Mouse (Mus musculus) midbrain, postnatal 0 days (tissue): ENCODE measurements around the gene Adck1. TPM values are rescaled to one million over a fixed set of nuclear protein-coding genes. Genes with fewer than 3 reads are reported as not detected.

ENCODE experiments used
- ATAC-seq: fragments of 200-750 bp; cut with Nextera tagmentation; 2 replicates; pipeline ENCODE4 v1.8.0; 2017; ENCODE audit warnings: moderate number of reproducible peaks, mild to moderate bottlenecking, moderate TSS enrichment, moderate library complexity; ENCODE audit not compliant: low FRiP score
- DNase-seq: peaks from one replicate; pipeline ENCODE4 v3.0.0-alpha.2; 2015; ENCODE audit warnings: low spot score
- H3K27ac ChIP-seq: fragments of 300-500 bp; sonication (generic); 2 replicates; pipeline ENCODE4 v1.5.1; 2014; ENCODE audit warnings: low read depth, mild to moderate bottlenecking, low read length, mixed read lengths
- H3K27me3 ChIP-seq: fragments of 300-500 bp; sonication (generic); 2 replicates; pipeline ENCODE4 v1.6.1; 2014; ENCODE audit warnings: low read length, control low read depth, mixed read lengths; ENCODE audit not compliant: insufficient read depth
- H3K36me3 ChIP-seq: fragments of 300-500 bp; sonication (generic); 2 replicates; pipeline ENCODE4 v1.6.1; 2014; ENCODE audit warnings: low read length, control low read depth, mixed read lengths; ENCODE audit not compliant: insufficient read depth
- H3K4me1 ChIP-seq: fragments of 300-500 bp; sonication (generic); 2 replicates; pipeline ENCODE4 v1.6.1; 2014; ENCODE audit warnings: mild to moderate bottlenecking, control low read depth, antibody characterized with exemption, low read length, mixed read lengths; ENCODE audit not compliant: insufficient read depth
- H3K4me2 ChIP-seq: fragments of 300-500 bp; sonication (generic); 2 replicates; pipeline ENCODE4 v1.6.1; 2014; ENCODE audit warnings: low read depth, mild to moderate bottlenecking, low read length, mixed read lengths; ENCODE audit not compliant: poor library complexity, severe bottlenecking
- H3K4me3 ChIP-seq: fragments of 300-500 bp; sonication (generic); 2 replicates; pipeline ENCODE4 v1.5.1; 2014; ENCODE audit warnings: low read depth, mild to moderate bottlenecking, low read length, moderate library complexity
- H3K9ac ChIP-seq: fragments of 300-500 bp; sonication (generic); replicated peaks from 2 replicates; pipeline ENCODE4 v1.6.1; 2014; ENCODE audit warnings: mild to moderate bottlenecking, low read length, moderate library complexity, mixed read lengths; ENCODE audit not compliant: poor library complexity, severe bottlenecking
- H3K9me3 ChIP-seq: fragments of 300-500 bp; sonication (generic); 2 replicates; pipeline ENCODE4 v1.6.1; 2016; ENCODE audit warnings: low read length, control low read depth
- CTCF ChIP-seq: IDR thresholded peaks from 2 replicates; pipeline ENCODE4 v1.5.1; 2016; ENCODE audit warnings: antibody characterized with exemption, mild to moderate bottlenecking
- WGBS: fragments of 180-500 bp; shearing (Covaris S2); extraction: QIAGEN DNeasy Blood & Tissue Kit; methylation state at CpG from one replicate; pipeline ENCODE4 v1.1.7; 2014; 5-methylcytosine and 5-hydroxymethylcytosine counted together
- polyA plus RNA-seq: library from polyadenylated mRNA; unstranded; fragments of >200 nt; fragmentation: Nextera tagmentation; extraction: Ambion mirVana; gene quantifications from 2 replicates; pipeline ENCODE4 v1.2.1, GENCODE M21; 2015
- total RNA-seq: library from RNA; depleted of rRNA; stranded (reverse); fragments of >200 nt; gene quantifications from 2 replicates; pipeline ENCODE4 v1.2.3, GENCODE M21; 2014

The Adck1 gene
- total and polyA plus RNA-seq, 2 experiments from 2014 or later: 41.5 to 49.1 TPM

- 94% methylated on average over 7 of the region's 7 CpGs for WGBS
Observed at GRCm38 (mm10) chr12:88433171-88433570, 72.8 kb downstream of the Adck1 start.

GRCm38 (mm10) chr12:88436962-88437750 lies 76.8 kb downstream of the Adck1 start:
- DNase-seq: no peak
- no peak for TF ChIP-seq CTCF
- ATAC-seq: no peak
- Histone ChIP-seq H3K4me1 (no peaks in the 10 kb centered on the region), H3K9ac (no peak overlapping the region), H3K27ac (no peak overlapping the region), H3K9me3 (no peaks in the 10 kb centered on the region), H3K4me3 (no peak overlapping the region), H3K36me3 (0 out of 2 replicates have a peak, but pooled peaks cover 5% of the 10 kb centered on the region), H3K4me2 (no peak overlapping the region), H3K27me3 (no peaks in the 10 kb centered on the region)
- 78% methylated on average over 15 of the region's 15 CpGs for WGBS

More at GRCm38 (mm10) chr12:88433171-88433570, 72.8 kb downstream of the Adck1 start:
- no peaks in the 10 kb centered on the region for H3K27me3 ChIP-seq
- no peak overlapping the region for H3K4me3 ChIP-seq
- DNase-seq: no peak
- H3K36me3 ChIP-seq: peaks cover 3% of the 10 kb centered on the region; the same call in 1 of the 2 replicates
- no peak overlapping the region for H3K4me2 ChIP-seq
- H3K9me3 ChIP-seq: no peaks in the 10 kb centered on the region
- H3K4me1 ChIP-seq: no peaks in the 10 kb centered on the region
- no peak for TF ChIP-seq CTCF
- no peak overlapping the region for H3K9ac ChIP-seq
- no peak overlapping the region for H3K27ac ChIP-seq
- no peak for ATAC-seq

DNA sequence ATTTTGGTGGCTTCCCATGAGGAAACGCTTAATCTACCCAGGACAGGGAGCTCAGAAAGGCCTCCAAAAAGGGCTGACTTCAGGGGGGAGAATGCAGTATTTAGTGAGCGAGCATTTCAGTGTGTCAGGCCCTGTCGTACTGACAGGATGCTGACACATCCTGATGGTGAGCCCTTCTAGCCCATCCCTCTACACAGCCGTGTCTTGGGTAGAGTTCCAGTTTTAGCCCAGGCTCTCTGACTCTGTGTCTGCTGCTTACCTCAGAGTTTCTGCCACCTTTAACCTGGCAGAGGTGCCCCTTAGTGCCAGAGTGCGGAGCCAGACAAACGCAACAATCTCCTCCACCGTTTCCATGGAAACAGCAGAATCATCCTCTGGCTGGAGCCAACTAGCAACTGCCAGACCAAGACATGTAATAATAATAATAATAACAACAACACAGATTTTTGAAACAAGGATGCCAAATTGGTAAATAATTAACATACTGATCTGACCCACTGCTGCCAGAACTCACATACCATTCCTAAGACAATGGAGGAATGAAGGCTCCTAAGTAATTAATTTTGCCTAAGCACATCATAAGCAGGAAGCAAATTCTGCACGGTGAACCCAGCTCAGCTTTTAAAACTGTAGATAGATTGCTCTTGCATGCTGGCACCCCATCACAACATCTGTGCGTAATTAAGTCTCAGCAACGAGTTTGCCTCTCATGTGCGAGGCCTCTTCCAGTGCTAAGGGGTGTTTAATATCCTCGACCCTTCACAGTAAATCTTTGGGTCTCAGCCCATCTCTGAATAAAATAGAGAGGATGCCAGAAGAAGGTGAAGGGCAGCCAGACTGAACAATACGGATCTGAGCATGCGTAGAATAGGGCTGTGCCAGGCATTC lies 81.8 kb downstream of the Adck1 start:
- DNase-seq: peak; percentile 60

GRCm38 (mm10) chr12:88444040-88444439 lies 83.7 kb downstream of the Adck1 start:
- Histone ChIP-seq H3K27ac (no peak overlapping the region), H3K27me3 (no peaks in the 10 kb centered on the region), H3K36me3 (peaks cover 18% of the 10 kb centered on the region), H3K4me3 (no peak overlapping the region), H3K4me1 (no peaks in the 10 kb centered on the region), H3K9ac (no peak overlapping the region), H3K9me3 (no peaks in the 10 kb centered on the region), H3K4me2 (no peak overlapping the region)
- DNase-seq (no peak), ATAC-seq (no peak)
- TF ChIP-seq CTCF: no peak
- 87% methylated on average over 5 of the region's 5 CpGs for WGBS

More for the DNA sequence above, 81.8 kb downstream of the Adck1 start:
- Histone ChIP-seq H3K27me3 (no peaks in the 10 kb centered on the region), H3K9me3 (no peaks in the 10 kb centered on the region), H3K36me3 (peaks cover 8% of the 10 kb centered on the region; the same call in 1 of the 2 replicates), H3K27ac (no peak overlapping the region), H3K9ac (no peak overlapping the region), H3K4me2 (no peak overlapping the region), H3K4me1 (no peaks in the 10 kb centered on the region), H3K4me3 (no peak overlapping the region)
- ATAC-seq: peak; percentile 46; the same call in 1 of the 2 replicates
- 63% methylated on average over 14 of the region's 14 CpGs for WGBS
- no peak for TF ChIP-seq CTCF

DNA sequence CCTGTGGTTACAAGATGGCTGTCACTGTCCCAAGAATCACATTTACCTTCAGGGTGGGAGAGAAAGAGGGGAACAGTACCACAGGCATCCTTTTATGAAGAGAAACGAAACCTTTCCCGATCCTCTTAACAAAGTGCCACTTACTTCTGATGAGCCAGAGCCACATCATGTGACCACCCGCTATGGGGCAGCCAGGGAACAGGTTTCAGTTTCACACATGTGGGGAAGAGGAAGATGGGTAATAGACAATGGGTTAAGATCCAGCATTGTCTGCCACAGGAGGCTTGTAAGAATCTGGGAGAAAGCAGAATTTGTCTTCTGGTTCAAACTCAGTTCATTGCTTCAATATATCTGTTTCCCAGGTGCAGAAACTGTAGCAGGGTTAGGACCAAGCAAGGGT lies 85.1 kb downstream of the Adck1 start:
- Histone ChIP-seq H3K9ac (no peak overlapping the region), H3K4me2 (no peak overlapping the region), H3K9me3 (no peaks in the 10 kb centered on the region), H3K27me3 (no peaks in the 10 kb centered on the region), H3K4me3 (no peak overlapping the region), H3K27ac (no peak overlapping the region), H3K36me3 (peaks cover 19% of the 10 kb centered on the region), H3K4me1 (no peaks in the 10 kb centered on the region)
- WGBS: 91% methylated on average over 3 of the region's 3 CpGs
- ATAC-seq (no peak), DNase-seq (no peak)
- TF ChIP-seq CTCF: no peak
